Mouse (Mus musculus): ENCODE results near the gene Slc25a18. TPM values are rescaled to one million over a fixed set of nuclear protein-coding genes. Genes with fewer than 3 reads are reported as not detected.

The Slc25a18 gene
- polyA plus RNA-seq (2016; fragmentation: Nextera tagmentation; extraction: Ambion mirVana) = 0.20 and 0.28 TPM in 2 replicates

GRCm38 (mm10) chr6:120773149-120773628 lies at the start of gene Slc25a18:
TSS of gene Slc25a18 (plus strand) at chr6:120773578.
- H3K27ac ChIP-seq (replicated peaks) = peak within 1 kb of the TSS; percentile 54
- no peaks in the 10 kb centered on the region for H3K9me3 ChIP-seq
- peaks cover 4% of the 10 kb centered on the region; the same call in 1 of the 2 replicates for H3K4me1 ChIP-seq
- no peak for DNase-seq (ENCODE audit: low spot score)
- WGBS = 71% methylated on average over 5 of the region's 5 CpGs
- no peak within 1 kb of the TSS for H3K4me3 ChIP-seq
- peaks cover 31% of the 10 kb centered on the region for H3K36me3 ChIP-seq (replicated peaks)
- H3K27me3 ChIP-seq (replicated peaks; ENCODE audit: low read depth, poor library complexity, severe bottlenecking) = no peaks in the 10 kb centered on the region

- no peak for DNase-seq (ENCODE audit: low spot score)
- H3K4me3 ChIP-seq = no peak overlapping the region
- no peaks in the 10 kb centered on the region for H3K9me3 ChIP-seq
- H3K4me1 ChIP-seq = no peaks in the 10 kb centered on the region
- H3K36me3 ChIP-seq (replicated peaks) = peaks cover 13% of the 10 kb centered on the region
- H3K27ac ChIP-seq (replicated peaks) = no peak overlapping the region
- WGBS = 97% methylated on average over 2 of the region's 2 CpGs
- no peaks in the 10 kb centered on the region for H3K27me3 ChIP-seq (replicated peaks; ENCODE audit: low read depth, poor library complexity, severe bottlenecking)
Observed at GRCm38 (mm10) chr6:120725986-120726385, 47.4 kb upstream of the Slc25a18 start.

GRCm38 (mm10) chr6:120736011-120736410 lies 37.4 kb upstream of the Slc25a18 start:
- H3K4me1 ChIP-seq = no peaks in the 10 kb centered on the region
- no peaks in the 10 kb centered on the region for H3K9me3 ChIP-seq
- H3K27me3 ChIP-seq (replicated peaks; ENCODE audit: low read depth, poor library complexity, severe bottlenecking) = no peaks in the 10 kb centered on the region
- H3K36me3 ChIP-seq (replicated peaks) = peaks cover 64% of the 10 kb centered on the region
- no peak overlapping the region for H3K4me3 ChIP-seq
- H3K27ac ChIP-seq (replicated peaks) = no peak overlapping the region
- no peak for DNase-seq (ENCODE audit: low spot score)
- WGBS = 87% methylated on average over 3 of the region's 3 CpGs

- Histone ChIP-seq H3K4me3 (no peak overlapping the region), H3K27ac (replicated peaks) (no peak overlapping the region), H3K4me1 (no peaks in the 10 kb centered on the region), H3K27me3 (replicated peaks; ENCODE audit: low read depth, poor library complexity, severe bottlenecking) (no peaks in the 10 kb centered on the region), H3K36me3 (replicated peaks) (peaks cover 64% of the 10 kb centered on the region), H3K9me3 (no peaks in the 10 kb centered on the region)
- 75% methylated on average over 3 of the region's 3 CpGs for WGBS
- no peak for DNase-seq (ENCODE audit: low spot score)
Observed at GRCm38 (mm10) chr6:120736566-120736965, 36.8 kb upstream of the Slc25a18 start.

GRCm38 (mm10) chr6:120743130-120743529 lies 30.2 kb upstream of the Slc25a18 start:
- Histone ChIP-seq H3K27me3 (replicated peaks; ENCODE audit: low read depth, poor library complexity, severe bottlenecking) (no peaks in the 10 kb centered on the region), H3K9me3 (no peaks in the 10 kb centered on the region), H3K4me1 (no peaks in the 10 kb centered on the region), H3K4me3 (no peak overlapping the region), H3K27ac (replicated peaks) (no peak overlapping the region), H3K36me3 (replicated peaks) (peaks cover 39% of the 10 kb centered on the region)
- WGBS = 91% methylated on average over 2 of the region's 2 CpGs
- no peak for DNase-seq (ENCODE audit: low spot score)

- H3K4me1 ChIP-seq = no peaks in the 10 kb centered on the region
- peaks cover 35% of the 10 kb centered on the region for H3K36me3 ChIP-seq (replicated peaks)
- H3K4me3 ChIP-seq = no peak overlapping the region
- no peaks in the 10 kb centered on the region for H3K9me3 ChIP-seq
- 90% methylated on average over 7 of the region's 7 CpGs for WGBS
- no peaks in the 10 kb centered on the region for H3K27me3 ChIP-seq (replicated peaks; ENCODE audit: low read depth, poor library complexity, severe bottlenecking)
- no peak for DNase-seq (ENCODE audit: low spot score)
- H3K27ac ChIP-seq (replicated peaks) = no peak overlapping the region
Observed at GRCm38 (mm10) chr6:120744266-120744665, 29.1 kb upstream of the Slc25a18 start.

- Histone ChIP-seq H3K4me3 (no peak overlapping the region), H3K4me1 (no peaks in the 10 kb centered on the region), H3K9me3 (no peaks in the 10 kb centered on the region), H3K36me3 (replicated peaks) (peaks cover 48% of the 10 kb centered on the region), H3K27ac (replicated peaks) (no peak overlapping the region), H3K27me3 (replicated peaks; ENCODE audit: low read depth, poor library complexity, severe bottlenecking) (no peaks in the 10 kb centered on the region)
- 90% methylated on average over 2 of the region's 2 CpGs for WGBS
- no peak for DNase-seq (ENCODE audit: low spot score)
Observed at GRCm38 (mm10) chr6:120746416-120746815, 27.0 kb upstream of the Slc25a18 start.

- 82% methylated on average over 2 of the region's 2 CpGs for WGBS
- Histone ChIP-seq H3K9me3 (no peaks in the 10 kb centered on the region), H3K4me3 (no peak overlapping the region), H3K27ac (replicated peaks) (no peak overlapping the region), H3K27me3 (replicated peaks; ENCODE audit: low read depth, poor library complexity, severe bottlenecking) (no peaks in the 10 kb centered on the region), H3K4me1 (no peaks in the 10 kb centered on the region), H3K36me3 (replicated peaks) (peaks cover 100% of the 10 kb centered on the region)
- no peak for DNase-seq (ENCODE audit: low spot score)
Observed at GRCm38 (mm10) chr6:120761151-120761550, 12.2 kb upstream of the Slc25a18 start.

- peaks cover 58% of the 10 kb centered on the region for H3K36me3 ChIP-seq (replicated peaks)
- H3K4me3 ChIP-seq = no peak overlapping the region
- DNase-seq (ENCODE audit: low spot score) = no peak
- peaks cover 4% of the 10 kb centered on the region; the same call in 1 of the 2 replicates for H3K4me1 ChIP-seq
- WGBS = 86% methylated on average over 1 of the region's 1 CpGs
- H3K27me3 ChIP-seq (replicated peaks; ENCODE audit: low read depth, poor library complexity, severe bottlenecking) = no peaks in the 10 kb centered on the region
- H3K27ac ChIP-seq (replicated peaks) = no peak overlapping the region
- no peaks in the 10 kb centered on the region for H3K9me3 ChIP-seq
Observed at GRCm38 (mm10) chr6:120769972-120770371, 3.4 kb upstream of the Slc25a18 start.

GRCm38 (mm10) chr6:120771366-120771765 lies 2.0 kb upstream of the Slc25a18 start:
- no peaks in the 10 kb centered on the region for H3K9me3 ChIP-seq
- WGBS = 83% methylated on average over 1 of the region's 1 CpGs
- no peak overlapping the region for H3K27ac ChIP-seq (replicated peaks)
- no peak overlapping the region for H3K4me3 ChIP-seq
- no peak for DNase-seq (ENCODE audit: low spot score)
- H3K27me3 ChIP-seq (replicated peaks; ENCODE audit: low read depth, poor library complexity, severe bottlenecking) = no peaks in the 10 kb centered on the region
- peaks cover 44% of the 10 kb centered on the region for H3K36me3 ChIP-seq (replicated peaks)
- H3K4me1 ChIP-seq = peaks cover 4% of the 10 kb centered on the region; the same call in 1 of the 2 replicates

- H3K27me3 ChIP-seq (replicated peaks; ENCODE audit: low read depth, poor library complexity, severe bottlenecking) = no peaks in the 10 kb centered on the region
- H3K36me3 ChIP-seq (replicated peaks) = peaks cover 38% of the 10 kb centered on the region
- no peaks in the 10 kb centered on the region for H3K9me3 ChIP-seq
- H3K4me1 ChIP-seq = peaks cover 4% of the 10 kb centered on the region; the same call in 1 of the 2 replicates
- no peak for DNase-seq (ENCODE audit: low spot score)
- no peak overlapping the region for H3K4me3 ChIP-seq
- no peak overlapping the region for H3K27ac ChIP-seq (replicated peaks)
Observed at GRCm38 (mm10) chr6:120772025-120772424, 1.4 kb upstream of the Slc25a18 start.

- peaks cover 4% of the 10 kb centered on the region; the same call in 1 of the 2 replicates for H3K4me1 ChIP-seq
- no peak overlapping the region for H3K4me3 ChIP-seq
- H3K27me3 ChIP-seq (replicated peaks; ENCODE audit: low read depth, poor library complexity, severe bottlenecking) = no peaks in the 10 kb centered on the region
- WGBS = 86% methylated on average over 6 of the region's 6 CpGs
- H3K36me3 ChIP-seq (replicated peaks) = peaks cover 25% of the 10 kb centered on the region
- no peaks in the 10 kb centered on the region for H3K9me3 ChIP-seq
- peak overlapping the region; percentile 54; the same call in 1 of the 2 replicates for H3K27ac ChIP-seq (replicated peaks)
- DNase-seq (ENCODE audit: low spot score) = no peak
Observed at GRCm38 (mm10) chr6:120773763-120774162, 385 bp downstream of the Slc25a18 start.

GRCm38 (mm10) chr6:120776286-120776685 lies 2.9 kb downstream of the Slc25a18 start:
- Histone ChIP-seq H3K4me3 (no peak overlapping the region), H3K4me1 (peaks cover 4% of the 10 kb centered on the region; the same call in 1 of the 2 replicates), H3K9me3 (no peaks in the 10 kb centered on the region), H3K36me3 (replicated peaks) (peaks cover 11% of the 10 kb centered on the region), H3K27ac (replicated peaks) (no peak overlapping the region), H3K27me3 (replicated peaks; ENCODE audit: low read depth, poor library complexity, severe bottlenecking) (no peaks in the 10 kb centered on the region)
- DNase-seq (ENCODE audit: low spot score) = no peak
- WGBS = 94% methylated on average over 3 of the region's 3 CpGs
